Mouse (Mus musculus) heart, postnatal 0 days (tissue): ENCODE results near the gene Ooep. TPM values are rescaled to one million over a fixed set of nuclear protein-coding genes. Genes with fewer than 3 reads are reported as not detected.
"Not testable (repeated sequence)": the region's sequence is repeated elsewhere in the genome, so short reads cannot be mapped to it uniquely, and the experiment has no call there.

ENCODE experiments used
- ATAC-seq: fragments of 200-750 bp; cut with Nextera tagmentation; 2 replicates; pipeline ENCODE4 v1.8.0; 2017; ENCODE audit warnings: low read depth, moderate number of reproducible peaks, moderate library complexity; ENCODE audit not compliant: insufficient read depth
- DNase-seq: peaks from one replicate; pipeline ENCODE4 v3.0.0-alpha.2; 2016; ENCODE audit warnings: low spot score
- H3K27ac ChIP-seq: fragments of 300-500 bp; sonication (generic); 2 replicates; pipeline ENCODE4 v1.5.1; 2014; ENCODE audit warnings: low read depth, mild to moderate bottlenecking
- H3K27me3 ChIP-seq: fragments of 300-500 bp; sonication (generic); 2 replicates; pipeline ENCODE4 v1.6.1; 2014; ENCODE audit warnings: low read length, mixed read lengths; ENCODE audit not compliant: control insufficient read depth, insufficient read depth
- H3K36me3 ChIP-seq: fragments of 300-500 bp; sonication (generic); replicated peaks from 2 replicates; pipeline ENCODE4 v1.6.1; 2014; ENCODE audit warnings: low read length, mixed read lengths; ENCODE audit not compliant: control insufficient read depth, insufficient read depth
- H3K4me1 ChIP-seq: fragments of 300-500 bp; sonication (generic); 2 replicates; pipeline ENCODE4 v1.6.1; 2014; ENCODE audit warnings: antibody characterized with exemption; ENCODE audit not compliant: control insufficient read depth, insufficient read depth
- H3K4me2 ChIP-seq: fragments of 300-500 bp; sonication (generic); 2 replicates; pipeline ENCODE4 v1.6.1; 2014; ENCODE audit warnings: low read depth, mild to moderate bottlenecking, low read length, moderate library complexity
- H3K4me3 ChIP-seq: fragments of 300-500 bp; sonication (generic); 2 replicates; pipeline ENCODE4 v1.5.1; 2014; ENCODE audit warnings: low read depth, low read length
- H3K9ac ChIP-seq: fragments of 300-500 bp; sonication (generic); replicated peaks from 2 replicates; pipeline ENCODE4 v1.6.1; 2014; ENCODE audit warnings: low read depth, low read length, mixed read lengths
- H3K9me3 ChIP-seq: fragments of 300-500 bp; sonication (generic); replicated peaks from 2 replicates; pipeline ENCODE4 v1.6.1; 2016; ENCODE audit warnings: low read length; ENCODE audit not compliant: control insufficient read depth
- CTCF ChIP-seq: IDR thresholded peaks from 2 replicates; pipeline ENCODE4 v1.5.1; 2016; ENCODE audit warnings: antibody characterized with exemption, control low read depth, low read depth
- EP300 ChIP-seq: IDR thresholded peaks from 2 replicates; pipeline ENCODE4 v1.6.1; 2016; ENCODE audit warnings: antibody characterized with exemption, low read depth
- WGBS: fragments of 180-500 bp; shearing (Covaris S2); extraction: QIAGEN DNeasy Blood & Tissue Kit; methylation state at CpG from one replicate; pipeline ENCODE4 v1.1.7; 2014; 5-methylcytosine and 5-hydroxymethylcytosine counted together
- polyA plus RNA-seq: library from polyadenylated mRNA; unstranded; fragments of >200 nt; fragmentation: Nextera tagmentation; extraction: Ambion mirVana; gene quantifications from 2 replicates; pipeline ENCODE4 v1.2.1, GENCODE M21; 2015
- total RNA-seq: library from RNA; depleted of rRNA; stranded (reverse); fragments of >200 nt; gene quantifications from 2 replicates; pipeline ENCODE4 v1.2.3, GENCODE M21; 2014; ENCODE audit warnings: low replicate concordance

Ooep gene
- total and polyA plus RNA-seq, 2 experiments from 2014 or later = 0.11 to 0.23 TPM

- ATAC-seq (no peak), DNase-seq (no peak)
- Histone ChIP-seq H3K9ac (no peak overlapping the region), H3K4me2 (no peak overlapping the region), H3K36me3 (no peaks in the 10 kb centered on the region), H3K4me1 (no peaks in the 10 kb centered on the region), H3K9me3 (no peaks in the 10 kb centered on the region), H3K4me3 (no peak overlapping the region), H3K27me3 (no peaks in the 10 kb centered on the region), H3K27ac (no peak overlapping the region)
- whole genome bisulfite sequencing = 48% methylated on average over 3 of the region's 3 CpGs
- TF ChIP-seq CTCF = no peak
- TF ChIP-seq EP300 = no peak
Observed at GRCm38 (mm10) chr9:78347004-78347403, 31.5 kb downstream of the Ooep start.

DNA sequence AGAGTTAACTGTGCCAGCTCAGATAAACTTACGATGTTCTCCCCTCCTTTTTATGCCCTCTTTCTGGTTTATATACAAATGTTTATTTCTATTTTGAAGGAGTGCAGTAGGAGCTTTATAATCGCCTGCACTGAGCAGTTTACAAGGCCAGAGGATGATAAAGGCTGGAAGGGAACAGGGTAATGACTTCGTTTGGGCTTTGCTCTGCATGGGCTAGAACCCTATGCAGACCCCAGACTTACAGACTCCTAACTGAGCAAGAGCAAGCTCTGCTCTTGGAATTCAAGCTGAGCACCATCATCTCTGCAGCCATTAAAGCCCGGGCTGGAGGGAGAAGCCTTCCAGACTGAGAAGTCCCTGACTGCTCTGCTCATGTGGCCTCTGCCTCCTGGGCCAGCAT, 33.3 kb downstream of the Ooep start:
- H3K4me3 ChIP-seq, H3K4me2 ChIP-seq, H3K9ac ChIP-seq, DNase-seq, H3K27ac ChIP-seq, H3K36me3 ChIP-seq, H3K9me3 ChIP-seq, H3K4me1 ChIP-seq, ATAC-seq, H3K27me3 ChIP-seq: not testable (repeated sequence)
- WGBS = 50% methylated on average over 3 of the region's 4 CpGs

- H3K4me3 ChIP-seq, H3K9ac ChIP-seq, H3K9me3 ChIP-seq, H3K36me3 ChIP-seq, H3K4me1 ChIP-seq, DNase-seq, ATAC-seq, H3K27ac ChIP-seq, H3K4me2 ChIP-seq, H3K27me3 ChIP-seq: not testable (repeated sequence)
- 85% methylated on average over 9 of the region's 9 CpGs for WGBS
Observed at GRCm38 (mm10) chr9:78343055-78343454, 35.5 kb downstream of the Ooep start.

DNA sequence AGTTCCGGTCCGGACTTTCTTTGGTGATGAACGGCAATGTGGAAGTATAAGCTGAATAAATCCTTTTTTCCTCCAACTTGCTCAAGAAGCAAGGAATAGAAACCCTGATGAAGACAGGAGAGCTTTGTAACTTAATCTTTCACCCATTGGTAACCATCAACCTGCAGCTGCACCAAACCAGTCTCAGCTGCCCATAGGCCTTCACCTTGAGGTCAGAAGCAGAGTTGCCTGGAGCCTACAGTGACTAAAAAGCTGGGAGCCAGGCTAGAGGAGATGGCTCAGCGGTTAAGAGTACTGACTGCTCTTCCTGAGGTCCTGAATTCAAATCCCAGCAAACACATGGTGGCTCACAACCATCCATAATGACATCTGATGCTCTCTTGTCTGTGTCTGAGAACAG, 36.0 kb downstream of the Ooep start:
- 77% methylated on average over 4 of the region's 4 CpGs for WGBS
- H3K27ac ChIP-seq, H3K9ac ChIP-seq, H3K36me3 ChIP-seq, H3K27me3 ChIP-seq, H3K4me3 ChIP-seq, H3K4me1 ChIP-seq, DNase-seq, ATAC-seq, H3K9me3 ChIP-seq, H3K4me2 ChIP-seq: not testable (repeated sequence)

DNA sequence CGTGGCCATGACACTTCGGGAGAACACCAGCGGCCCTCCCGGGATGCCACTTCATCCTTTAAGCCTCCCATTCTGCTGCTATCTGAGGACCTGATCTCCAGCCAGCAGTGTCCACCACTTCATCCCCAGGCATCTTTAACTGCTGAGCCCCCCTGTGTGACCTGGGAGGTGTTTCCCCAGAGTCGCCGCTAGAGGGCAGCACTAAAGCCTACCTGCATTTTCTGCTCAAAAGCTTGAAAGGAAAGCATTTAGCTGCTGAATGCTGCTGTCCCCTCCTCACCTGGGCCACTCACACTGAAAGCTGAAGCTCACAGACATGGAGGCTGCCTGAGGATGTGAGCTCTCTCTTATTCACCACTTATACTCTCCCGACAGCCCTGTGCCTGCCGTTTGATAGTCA, 38.2 kb downstream of the Ooep start:
- not testable (repeated sequence) for ATAC-seq, DNase-seq, H3K4me1 ChIP-seq, H3K4me2 ChIP-seq, H3K9ac ChIP-seq, H3K27me3 ChIP-seq, H3K9me3 ChIP-seq, H3K36me3 ChIP-seq, H3K27ac ChIP-seq, H3K4me3 ChIP-seq
- TF ChIP-seq CTCF = peak; percentile 70
- 16% methylated on average over 8 of the region's 8 CpGs for WGBS

GRCm38 (mm10) chr9:78337050-78337449, 41.5 kb downstream of the Ooep start:
- H3K4me3 ChIP-seq, H3K4me1 ChIP-seq, ATAC-seq, H3K36me3 ChIP-seq, H3K9ac ChIP-seq, H3K27ac ChIP-seq, H3K9me3 ChIP-seq, H3K27me3 ChIP-seq, H3K4me2 ChIP-seq: not testable (repeated sequence)
- peak; percentile 38 for DNase-seq

DNA sequence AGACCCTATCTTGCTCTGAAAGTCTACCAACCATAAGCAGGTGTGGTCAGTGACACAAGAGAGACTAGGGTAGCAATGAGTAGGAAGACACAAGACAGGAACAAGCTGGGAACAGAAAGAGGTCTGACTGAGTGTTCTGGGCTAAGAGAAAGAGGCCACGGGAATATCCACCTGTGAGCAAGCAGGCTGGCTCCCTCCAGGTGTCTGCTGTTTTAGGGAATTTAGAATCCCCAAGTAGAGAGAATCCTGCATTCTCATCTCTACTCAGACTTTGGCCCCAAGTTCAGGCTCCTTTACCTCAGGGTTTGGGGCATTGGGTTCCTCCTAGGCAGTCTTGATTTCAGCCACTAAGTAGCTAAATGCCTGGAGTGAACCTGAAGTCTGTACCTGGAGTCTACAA, 51.2 kb downstream of the Ooep start, which contains the start of gene Omt2b:
Gene Omt2b (plus strand): TSS at position 301 of the 400 bp plus-strand sequence.
- ATAC-seq, H3K4me1 ChIP-seq, H3K4me3 ChIP-seq, DNase-seq, H3K27ac ChIP-seq, H3K9me3 ChIP-seq, H3K27me3 ChIP-seq, H3K36me3 ChIP-seq, H3K4me2 ChIP-seq, H3K9ac ChIP-seq: not testable (repeated sequence)
- WGBS = 75% methylated on average over 1 of the region's 1 CpGs
